Mouse (Mus musculus) cerebellum, adult 2 months (tissue): ENCODE measurements around the gene Evi2b. TPM values are rescaled to one million over a fixed set of nuclear protein-coding genes. Genes with fewer than 3 reads are reported as not detected.

Source experiments
- DNase-seq, 2 experiments: peaks; one replicate each; pipeline ENCODE4 v3.0.0; 2021
- H3K27ac ChIP-seq: fragments of 200-500 bp; 2 replicates; pipeline ENCODE4 v1.5.1; 2012; ENCODE audit warnings: low read length, control low read depth, inconsistent platforms; ENCODE audit not compliant: insufficient read depth
- H3K27me3 ChIP-seq: fragments of 200-500 bp; 2 replicates; pipeline ENCODE4 v1.6.1; 2012; ENCODE audit warnings: inconsistent platforms, mild to moderate bottlenecking, low read length, moderate library complexity; ENCODE audit not compliant: control insufficient read depth, insufficient read depth
- H3K4me1 ChIP-seq: fragments of 200-500 bp; 2 replicates; pipeline ENCODE4 v1.6.1; 2011; ENCODE audit warnings: low read length; ENCODE audit not compliant: control insufficient read depth, insufficient read depth
- H3K4me3 ChIP-seq: fragments of 200-500 bp; replicated peaks from 2 replicates; pipeline ENCODE3; 2011; ENCODE audit warnings: mild to moderate bottlenecking, low read depth, low read length, control low read depth; ENCODE audit not compliant: insufficient read depth
- CTCF ChIP-seq: fragments of 200-500 bp; IDR thresholded peaks from 2 replicates; pipeline ENCODE4 v1.5.1; 2011; ENCODE audit warnings: low read depth, mild to moderate bottlenecking, control low read depth, low read length, moderate library complexity, borderline replicate concordance; ENCODE audit not compliant: insufficient read depth
- POLR2A ChIP-seq: fragments of 200-500 bp; IDR thresholded peaks from 2 replicates; pipeline ENCODE4 v1.6.1; 2011; ENCODE audit warnings: low read length, control low read depth, borderline replicate concordance; ENCODE audit not compliant: insufficient read depth
- WGBS: fragments of 180-500 bp; shearing (Covaris S2); methylation state at CpG from one replicate; pipeline ENCODE4 v1.1.7; 2018; 5-methylcytosine and 5-hydroxymethylcytosine counted together
- polyA plus RNA-seq: library from polyadenylated mRNA; depleted of rRNA; stranded (reverse); fragments of >200 nt; gene quantifications from 2 replicates; pipeline ENCODE4 v1.2.3, GENCODE M21; 2012

Evi2b gene
- polyA plus RNA-seq, 1 experiment, result 1.2 TPM

DNA sequence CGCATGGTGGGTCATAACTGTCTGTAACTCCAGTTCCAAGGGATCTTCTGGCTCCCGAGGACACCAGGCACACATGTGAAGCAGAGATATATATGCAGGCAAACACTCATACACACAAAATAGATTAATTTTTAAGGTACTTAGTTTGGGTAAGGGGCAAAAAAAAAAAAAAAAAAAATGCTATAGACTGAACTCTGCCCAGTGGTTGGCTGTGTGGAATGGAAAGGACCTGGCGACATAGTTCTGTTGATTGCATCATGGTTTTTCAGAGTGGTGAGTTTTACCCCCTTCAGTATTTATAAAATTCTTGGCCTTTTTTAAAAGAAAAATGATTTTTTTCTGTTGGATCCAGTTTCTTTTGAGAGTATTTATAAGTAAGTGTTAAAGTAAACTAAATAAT lies 12.7 kb upstream of the Evi2b start:
- DNase-seq, result no peak
- Histone ChIP-seq H3K27ac (no peak overlapping the region), H3K27me3 (no peaks in the 10 kb centered on the region), H3K4me3 (no peak overlapping the region), H3K4me1 (peaks cover 10% of the 10 kb centered on the region)
- TF ChIP-seq CTCF, result no peak
- no peak for TF ChIP-seq POLR2A
- 96% methylated on average over 3 of the region's 3 CpGs for WGBS

DNA sequence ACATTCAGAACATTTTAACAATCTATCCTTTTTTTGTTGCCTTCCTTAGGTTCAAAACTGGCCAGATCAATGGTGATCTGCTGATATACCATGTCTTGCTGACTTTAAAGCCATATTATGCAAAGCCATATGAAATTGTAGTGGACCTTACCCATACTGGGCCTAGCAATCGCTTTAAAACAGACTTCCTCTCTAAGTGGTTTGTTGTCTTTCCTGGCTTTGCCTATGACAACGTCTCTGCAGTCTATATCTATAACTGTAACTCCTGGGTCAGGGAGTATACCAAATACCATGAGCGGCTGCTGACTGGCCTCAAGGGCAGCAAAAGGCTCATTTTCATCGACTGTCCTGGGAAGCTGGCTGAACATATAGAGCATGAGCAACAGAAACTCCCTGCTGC lies 12.0 kb upstream of the Evi2b start:
- H3K27me3 ChIP-seq, result no peaks in the 10 kb centered on the region
- no peak overlapping the region for H3K27ac ChIP-seq
- TF ChIP-seq CTCF (no peak), POLR2A (no peak)
- no peak for DNase-seq
- peaks cover 10% of the 10 kb centered on the region for H3K4me1 ChIP-seq
- WGBS, result 96% methylated on average over 4 of the region's 4 CpGs
- no peak overlapping the region for H3K4me3 ChIP-seq

DNA sequence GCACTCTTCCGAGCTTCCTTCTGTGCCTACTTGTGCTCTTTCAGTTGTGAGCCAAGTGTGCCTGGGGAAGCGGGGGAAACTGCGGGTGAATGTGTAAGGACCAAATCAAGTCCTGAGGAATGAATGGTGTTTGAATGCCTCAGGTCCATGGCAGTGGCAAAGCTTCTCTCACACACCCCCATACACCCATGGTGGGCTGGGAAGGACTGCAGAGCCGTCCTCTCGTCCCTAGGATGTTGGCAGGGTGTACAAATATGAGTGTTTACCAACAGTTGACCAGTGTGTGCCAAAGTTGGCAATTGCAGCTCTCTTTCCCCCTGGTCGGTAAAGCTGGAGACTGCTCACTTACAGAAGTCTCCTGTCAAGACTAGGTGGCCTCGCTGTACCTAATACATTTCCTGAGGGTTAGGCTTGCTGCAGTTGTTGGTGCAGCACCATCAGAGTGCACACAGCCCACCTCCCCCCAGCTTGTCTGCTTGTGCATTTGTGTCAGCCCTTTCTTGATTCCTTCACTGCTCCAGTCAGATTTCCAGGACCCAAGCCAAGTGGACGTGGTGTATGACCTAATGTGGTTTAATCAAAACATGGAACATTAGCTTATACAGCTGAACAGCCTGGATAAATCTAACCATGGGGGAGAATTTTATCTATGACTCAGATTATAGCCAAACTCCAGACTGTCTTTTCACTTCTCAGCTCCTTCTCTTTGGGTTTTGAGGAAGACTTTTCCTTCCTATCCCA lies 10.6 kb upstream of the Evi2b start:
- Histone ChIP-seq H3K27me3 (no peaks in the 10 kb centered on the region), H3K4me1 (peaks cover 10% of the 10 kb centered on the region), H3K27ac (no peak overlapping the region), H3K4me3 (no peak overlapping the region)
- 22% methylated on average over 8 of the region's 8 CpGs for WGBS
- DNase-seq, result peak; percentile 33 to 54
- TF ChIP-seq POLR2A (no peak), CTCF (no peak)

DNA sequence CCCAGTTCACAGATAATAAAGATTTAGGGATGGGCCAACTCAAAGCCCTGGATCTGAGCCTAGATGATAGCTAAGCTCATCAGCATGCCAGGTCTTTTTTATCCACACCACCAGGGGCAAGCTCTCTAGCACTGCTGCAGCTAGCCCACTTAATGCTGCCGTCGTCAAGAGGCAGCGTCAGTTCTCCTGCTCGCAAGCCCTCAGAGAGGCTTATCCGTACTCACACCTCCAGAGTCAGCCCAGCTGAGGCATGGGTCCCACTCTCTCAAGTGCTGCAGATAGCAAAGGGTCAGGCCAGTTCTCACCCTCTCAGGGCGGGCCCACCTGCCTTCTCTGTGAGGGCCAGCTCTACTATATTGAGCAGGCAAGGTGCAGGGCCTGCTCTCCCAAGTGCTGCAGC lies 9.7 kb upstream of the Evi2b start:
- WGBS, result 79% methylated on average over 6 of the region's 6 CpGs
- H3K27ac ChIP-seq, result no peak overlapping the region

DNA sequence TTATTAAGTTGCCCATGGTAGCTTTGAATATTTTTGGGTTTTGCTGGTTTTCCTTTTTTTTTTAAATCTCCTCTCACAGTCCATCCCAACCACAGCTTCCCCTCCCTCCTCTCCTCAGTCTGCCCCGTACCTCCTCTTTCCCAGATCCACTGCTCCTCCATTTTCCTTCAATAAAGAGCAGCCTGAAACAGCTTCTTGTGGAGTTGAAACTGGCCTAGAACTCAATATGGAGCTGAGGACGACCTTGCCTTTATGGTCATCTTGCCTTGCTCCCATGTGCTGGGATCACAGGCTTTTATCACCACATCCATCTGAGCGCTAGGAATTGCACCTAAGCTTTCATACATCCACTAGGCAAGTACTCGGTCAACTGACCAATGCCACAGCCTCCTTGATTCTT lies 7.9 kb upstream of the Evi2b start:
- H3K4me3 ChIP-seq, result no peak overlapping the region
- no peak overlapping the region for H3K27ac ChIP-seq
- H3K27me3 ChIP-seq, result no peaks in the 10 kb centered on the region
- DNase-seq, result no peak
- WGBS, result 96% methylated on average over 4 of the region's 4 CpGs
- TF ChIP-seq POLR2A (no peak), CTCF (no peak)
- peaks cover 12% of the 10 kb centered on the region for H3K4me1 ChIP-seq

More for the DNA sequence above, 9.7 kb upstream of the Evi2b start:
- DNase-seq, result peak in 1 of 2 experiments; percentile 17
- Histone ChIP-seq H3K4me1 (peaks cover 10% of the 10 kb centered on the region), H3K27me3 (no peaks in the 10 kb centered on the region), H3K4me3 (no peak overlapping the region)
- TF ChIP-seq CTCF (no peak), POLR2A (no peak)

DNA sequence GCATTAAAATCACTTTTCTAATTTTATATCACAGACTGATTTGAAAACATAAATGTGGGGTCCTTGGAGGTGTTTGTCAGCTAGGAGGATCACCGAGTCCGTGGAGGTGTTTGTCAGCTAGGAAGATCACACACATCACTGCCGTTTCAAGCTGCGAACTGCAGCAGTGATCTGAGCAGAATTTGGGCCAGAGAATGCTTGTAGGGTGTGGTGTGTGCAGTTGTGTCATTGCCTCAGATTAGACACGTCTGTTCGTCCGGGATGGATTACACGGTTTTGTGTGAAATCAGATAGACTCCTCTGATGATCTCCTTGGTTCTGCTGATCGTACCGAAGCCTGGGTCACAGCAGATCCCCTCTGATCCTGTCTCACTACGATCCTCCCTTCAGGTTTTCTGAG lies 7.2 kb upstream of the Evi2b start:
- H3K27me3 ChIP-seq, result no peaks in the 10 kb centered on the region
- no peak overlapping the region for H3K27ac ChIP-seq
- no peak overlapping the region for H3K4me3 ChIP-seq
- 91% methylated on average over 11 of the region's 11 CpGs for WGBS
- TF ChIP-seq POLR2A, result no peak
- TF ChIP-seq CTCF, result no peak
- DNase-seq, result no peak
- peaks cover 12% of the 10 kb centered on the region for H3K4me1 ChIP-seq

DNA sequence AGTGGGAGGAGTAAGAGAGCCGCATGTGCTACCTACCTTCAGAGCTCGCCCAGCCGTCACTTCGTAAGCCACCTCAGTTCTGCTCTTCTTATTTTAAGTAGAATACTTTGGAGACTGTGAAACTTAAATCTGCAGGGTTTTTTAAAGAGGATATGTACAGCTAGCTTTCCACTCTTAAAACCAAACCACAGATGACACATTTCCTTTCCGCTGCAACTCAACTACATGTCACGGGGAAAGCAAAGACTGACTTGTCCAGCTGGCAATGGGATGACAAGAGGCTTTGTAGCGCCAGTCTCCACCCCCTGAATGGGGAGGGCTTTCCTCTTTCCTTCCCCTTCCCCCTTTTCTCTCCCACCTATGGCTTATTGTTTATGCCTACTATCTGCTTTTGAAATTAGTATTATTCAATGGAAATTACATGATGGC lies 6.8 kb upstream of the Evi2b start, which contains the start of the genes Evi2 and Evi2a:
TSS of gene Evi2 (minus strand) at position 257 of the 429 bp plus-strand sequence.
TSS of gene Evi2a (minus strand) at position 277 of the 429 bp plus-strand sequence.
- Histone ChIP-seq H3K27me3 (no peaks in the 10 kb centered on the region), H3K4me3 (no peak within 1 kb of the TSS), H3K27ac (no peak within 1 kb of the TSS), H3K4me1 (peaks cover 12% of the 10 kb centered on the region)
- WGBS, result 84% methylated on average over 7 of the region's 7 CpGs
- DNase-seq, result peak in 1 of 2 experiments; percentile 20
- TF ChIP-seq POLR2A (no peak), CTCF (no peak)

DNA sequence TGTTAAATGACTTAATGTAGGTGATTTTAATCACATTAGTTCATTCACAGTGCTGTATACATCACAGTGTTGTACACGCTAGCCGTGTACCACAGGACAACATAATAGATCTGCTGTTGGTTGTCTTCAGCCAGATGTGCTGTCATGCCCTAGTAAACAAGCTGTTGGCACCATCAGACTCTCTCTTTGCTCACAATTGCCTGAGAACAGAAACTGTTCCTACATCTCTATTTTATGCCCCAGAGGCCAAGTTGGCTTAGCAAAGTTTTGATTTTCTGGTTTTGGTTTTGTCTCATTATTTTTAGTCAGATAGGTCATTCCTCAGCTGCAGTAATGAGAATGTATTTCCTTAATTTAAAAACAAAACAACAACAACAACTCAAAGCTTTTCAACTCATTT lies 6.2 kb upstream of the Evi2b start:
- H3K4me1 ChIP-seq, result peaks cover 12% of the 10 kb centered on the region
- no peak overlapping the region for H3K4me3 ChIP-seq
- no peak overlapping the region for H3K27ac ChIP-seq
- TF ChIP-seq CTCF (no peak), POLR2A (no peak)
- 88% methylated on average over 2 of the region's 2 CpGs for WGBS
- H3K27me3 ChIP-seq, result no peaks in the 10 kb centered on the region
- no peak for DNase-seq
